Mouse (Mus musculus) kidney, adult 9 months (tissue): ENCODE data around the gene Atg4d.
"Not testable (repeated sequence)": the region's sequence is repeated elsewhere in the genome, so short reads cannot be mapped to it uniquely, and the experiment has no call there.

ENCODE experiments used
- DNase-seq: peaks from one replicate; pipeline ENCODE4 v3.0.0; 2022

The Atg4d gene

DNA sequence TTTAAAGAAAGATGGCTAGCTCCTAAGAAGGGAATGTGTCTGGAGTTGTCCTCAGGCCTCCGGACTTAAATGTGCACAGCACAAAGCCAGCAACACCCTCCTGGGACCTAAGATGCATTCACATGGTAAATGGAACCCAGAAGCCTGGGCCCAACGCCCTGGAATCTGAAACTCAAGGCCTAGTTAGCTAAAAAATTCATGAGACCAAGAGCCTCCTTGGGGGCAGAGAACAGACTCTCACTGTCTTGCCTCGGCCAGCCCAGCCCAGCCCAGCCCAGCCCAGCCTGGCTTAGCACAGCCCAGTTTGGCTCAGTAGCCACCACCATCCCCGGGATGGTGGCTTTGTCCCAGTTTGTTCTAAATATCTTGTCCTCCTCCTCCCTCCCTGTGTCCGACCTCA is 50.3 kb downstream of the Atg4d start:
- no peak for DNase-seq

DNA sequence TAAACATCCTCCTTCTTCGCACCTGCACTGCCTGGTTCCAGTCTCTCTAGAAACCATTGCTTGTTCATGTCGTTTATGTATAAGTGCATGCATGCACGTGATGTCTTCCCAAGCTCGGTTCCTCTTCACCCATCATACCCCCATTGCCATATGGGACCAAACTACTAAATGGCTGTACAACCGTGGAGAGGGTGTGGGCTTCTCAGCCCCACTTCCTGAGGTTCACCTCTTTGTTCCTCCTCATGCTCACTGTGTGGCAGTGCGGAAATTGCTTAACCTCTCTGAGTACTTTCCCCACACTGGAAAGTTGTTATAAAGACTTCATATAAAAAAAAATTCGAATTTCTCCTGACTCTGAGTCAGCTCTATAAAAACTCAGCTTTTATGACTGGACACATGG is 51.6 kb downstream of the Atg4d start:
- DNase-seq: no peak

DNA sequence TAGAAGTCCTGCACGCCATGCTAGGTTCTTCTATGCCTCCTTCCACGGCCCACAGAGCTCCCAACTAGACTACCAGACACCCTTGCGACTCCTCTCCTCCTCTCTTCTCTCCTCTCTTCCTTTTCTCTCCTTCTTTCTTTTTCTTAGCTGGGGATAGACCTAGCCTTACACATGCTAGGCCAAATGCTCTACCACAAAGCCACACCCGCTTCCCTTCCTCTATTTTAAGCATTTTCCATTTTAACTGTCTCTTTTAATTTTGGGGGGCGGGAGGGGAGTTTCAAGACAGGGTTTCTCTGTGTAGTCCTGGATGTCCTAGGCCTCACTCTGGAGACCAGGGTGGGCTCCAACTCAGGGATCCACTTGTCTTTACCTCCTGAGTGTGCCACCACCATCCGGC is 53.7 kb downstream of the Atg4d start:
- no peak for DNase-seq

DNA sequence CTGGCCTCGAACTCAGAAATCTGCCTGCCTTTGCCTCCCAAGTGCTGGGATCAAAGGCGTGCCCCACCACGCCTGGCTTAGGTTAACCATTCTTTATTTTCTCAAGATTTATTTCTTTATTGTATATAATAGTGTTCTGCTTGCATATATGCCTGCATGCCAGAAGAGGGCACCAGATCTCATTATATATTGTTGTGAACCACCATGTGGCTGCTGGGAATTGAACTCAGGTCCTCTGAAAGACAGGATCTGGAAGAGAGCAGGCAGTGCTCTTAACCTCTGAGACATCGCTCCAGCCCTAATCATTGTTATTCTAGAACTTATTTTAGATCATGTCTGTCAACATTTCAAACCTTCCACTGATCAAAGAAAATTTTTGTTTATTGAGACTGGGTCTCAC is 54.4 kb downstream of the Atg4d start:
- no peak for DNase-seq

DNA sequence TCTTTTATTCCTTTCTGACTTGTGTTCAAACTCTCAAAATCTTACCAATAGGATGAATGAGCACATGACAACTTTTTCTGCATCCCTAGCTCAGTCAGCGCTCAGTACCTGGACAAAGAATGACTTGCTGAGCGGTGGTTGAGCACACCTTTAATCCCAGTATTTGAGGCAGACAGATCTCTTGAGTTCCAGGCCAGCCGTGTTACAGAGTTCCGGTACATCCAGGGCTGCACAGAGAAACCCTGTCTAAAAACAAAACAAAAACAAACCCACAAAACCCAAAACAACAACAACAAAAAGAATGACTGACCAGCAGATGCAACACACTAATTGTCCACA is 55.2 kb downstream of the Atg4d start:
- DNase-seq: no peak

DNA sequence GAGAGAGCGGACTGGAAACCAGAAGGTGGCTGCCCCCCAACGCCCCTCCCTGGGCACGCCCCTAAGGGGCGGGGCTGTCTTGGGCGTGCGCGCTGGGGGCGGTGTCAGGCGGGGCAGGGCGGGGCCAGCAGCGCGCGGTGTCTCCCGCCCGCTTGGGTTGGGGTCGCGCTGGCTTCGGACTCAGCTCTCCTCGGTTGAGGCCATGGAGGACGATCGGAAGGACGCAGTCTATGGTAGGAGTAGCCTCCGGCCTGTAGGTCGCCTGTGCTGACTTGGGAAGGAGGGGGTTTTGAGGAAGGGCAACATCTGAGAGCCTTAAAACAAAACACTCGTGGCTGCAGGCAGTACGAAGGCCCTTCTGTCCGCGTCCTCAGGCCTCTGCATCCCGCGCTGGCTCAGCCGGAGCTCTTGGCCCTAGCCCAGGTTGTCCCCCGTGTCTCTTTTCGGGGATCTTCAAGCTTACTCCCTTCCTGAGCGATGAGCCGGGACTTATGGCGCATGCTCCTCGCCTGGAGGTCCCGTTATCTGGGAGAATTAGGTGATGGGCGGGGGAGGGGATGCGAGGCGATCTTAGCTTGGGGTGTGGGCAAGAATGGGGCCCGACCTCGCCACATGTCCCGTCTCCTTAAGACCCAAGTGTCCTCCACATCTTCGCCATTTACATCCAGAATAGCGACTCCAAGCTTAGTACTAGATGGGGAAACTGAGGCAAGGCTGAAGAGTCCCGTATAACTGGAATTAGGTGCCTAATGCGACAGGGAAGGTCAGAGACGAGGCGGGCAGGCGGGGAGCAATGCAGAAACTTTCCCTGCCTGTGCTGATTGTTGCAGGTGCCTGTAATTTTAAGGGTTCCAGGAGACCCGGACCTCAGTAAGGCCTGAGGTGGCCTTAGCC is 55.8 kb downstream of the Atg4d start, which contains the start of gene Slc44a2:
Gene Slc44a2, plus strand, starts transcription at position 80 of the 894 bp plus-strand sequence.
- DNase-seq: peak; percentile 83

DNA sequence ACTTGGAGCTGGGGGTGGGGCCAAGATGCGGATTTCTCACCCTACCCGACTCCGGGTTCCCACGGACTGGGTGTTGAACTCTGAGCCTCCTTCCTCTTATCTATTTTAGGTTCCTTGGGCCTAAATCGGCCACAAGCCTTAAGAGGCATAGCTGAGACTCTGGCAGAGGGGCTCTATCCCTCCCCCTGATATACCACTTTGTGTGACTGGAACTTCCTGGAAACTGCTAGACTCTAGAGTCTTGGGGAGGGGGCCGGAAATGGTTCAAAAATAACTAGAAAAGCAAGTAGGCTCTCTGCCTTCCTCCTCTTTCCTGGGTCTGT is 56.4 kb downstream of the Atg4d start:
- DNase-seq: peak; percentile 47

DNA sequence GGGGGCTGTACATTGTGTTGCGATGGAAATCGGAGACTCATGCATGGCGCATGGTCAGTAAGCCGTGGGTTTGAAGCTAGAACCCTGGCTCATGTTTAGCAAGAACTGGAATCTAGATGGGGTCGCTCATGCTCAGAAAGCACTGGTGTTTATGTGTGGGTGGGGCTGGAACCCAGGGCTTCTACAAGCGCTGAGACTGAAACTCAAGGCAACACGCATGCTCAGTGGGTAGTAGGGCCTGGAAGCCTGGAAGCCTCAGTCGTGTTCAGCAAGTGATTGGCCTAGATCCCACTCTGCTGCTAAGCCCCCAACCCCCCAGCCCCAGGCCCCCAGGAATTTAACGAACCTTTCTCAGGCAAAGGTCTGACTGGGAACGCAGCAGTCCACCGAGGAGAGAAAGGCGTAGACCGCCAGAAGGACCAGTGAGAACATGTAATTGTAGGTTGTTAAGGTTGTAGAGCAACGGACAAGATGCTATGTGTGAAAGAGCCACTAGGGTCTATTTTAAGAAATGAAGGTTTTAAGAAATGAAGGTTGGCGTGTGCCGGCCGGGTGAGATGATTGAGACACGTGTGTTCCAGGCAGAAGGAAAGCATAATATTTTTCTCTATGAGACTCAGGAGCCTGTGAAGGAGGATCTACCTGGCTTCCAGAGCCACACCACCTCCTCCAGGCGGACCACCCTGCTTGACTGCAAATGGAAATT is 57.3 kb downstream of the Atg4d start:
- DNase-seq: no peak

DNA sequence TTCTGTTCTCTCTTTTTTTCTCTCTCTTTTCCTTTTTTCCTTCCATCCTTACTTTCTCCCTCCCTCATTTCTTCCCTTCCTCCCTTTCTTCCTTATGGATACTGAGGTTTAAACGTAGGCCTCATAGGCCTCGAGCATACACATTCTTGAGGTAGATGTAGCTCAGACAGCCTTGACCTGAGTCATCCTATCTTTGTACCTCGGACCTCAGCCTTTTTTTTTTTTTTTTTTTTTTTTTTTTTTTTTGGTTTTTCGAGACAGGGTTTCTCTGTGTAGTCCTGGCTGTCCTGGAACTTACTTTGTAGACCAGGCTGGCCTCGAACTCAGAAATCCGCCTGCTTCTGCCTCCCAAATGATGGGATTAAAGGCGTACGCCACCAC is 57.8 kb downstream of the Atg4d start:
- not testable (repeated sequence) for DNase-seq

DNA sequence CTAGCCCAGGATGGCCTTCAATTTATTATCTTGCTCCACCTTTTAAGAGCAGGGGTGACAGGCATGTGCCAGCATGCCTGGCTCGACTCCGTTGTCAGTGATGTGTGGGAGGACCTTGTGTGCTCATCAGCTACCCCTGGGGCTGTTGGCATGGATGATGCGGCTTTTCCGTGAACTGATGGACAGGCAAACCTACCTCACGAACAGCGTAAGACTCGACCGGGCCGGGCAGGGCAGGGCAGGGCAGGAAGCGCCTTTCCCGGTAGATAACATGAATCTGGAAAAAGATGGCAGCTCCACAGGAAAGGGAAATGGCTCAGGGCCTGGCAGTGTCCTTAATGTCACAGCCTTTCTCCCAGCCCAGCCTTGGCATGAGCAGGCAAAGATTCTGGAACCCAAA is 59.2 kb downstream of the Atg4d start:
- DNase-seq: peak; percentile 32
